Mouse (Mus musculus) activated CD4-positive, CD25-positive, alpha-beta regulatory T cell (primary cell): ENCODE results near the gene Jph4. TPM values are rescaled to one million over a fixed set of nuclear protein-coding genes. Genes with fewer than 3 reads are reported as not detected.

Experiments used
- polyA plus RNA-seq, 2 experiments: library from polyadenylated mRNA; unstranded; fragments of 100-300 nt; shearing (Covaris generic); gene quantifications; one replicate each; pipeline ENCODE4 v1.2.1; 2017

The Jph4 gene
- under 1 TPM in 1 of 2 experiments, not detected in 1; 0.32 TPM for polyA plus RNA-seq

GRCm38 (mm10) chr14:55116425-55117200 is at the start of gene Jph4:
Jph4 (minus strand) TSS chr14:55116935.

GRCm38 (mm10) chr14:55105836-55106809 is 10.6 kb downstream of the Jph4 start, which contains the start of gene Ap1g2:
Ap1g2 (minus strand) TSS chr14:55106593.

GRCm38 (mm10) chr14:55094704-55095231 is 22.0 kb downstream of the Jph4 start, which contains the start of gene Thtpa:
Thtpa (plus strand) TSS chr14:55094784.

GRCm38 (mm10) chr14:55092011-55092577 is 24.6 kb downstream of the Jph4 start, which contains the start of gene Zfhx2:
Zfhx2 (minus strand) TSS chr14:55092324.

Other genes with a start within 250 kb of the Jph4 start
- 10 to 100 TPM; 14.3 to 15.8 TPM for gene Homez, start 246.0 kb downstream of the Jph4 start, polyA plus RNA-seq
- gene Ppp1r3e, start 239.4 kb downstream of the Jph4 start, polyA plus RNA-seq, result 1 to 10 TPM in 1 of 2 experiments, under 1 TPM in 1; 0.54 to 1.5 TPM
- gene Bcl2l2, start 233.6 kb downstream of the Jph4 start, polyA plus RNA-seq, result under 1 TPM; 0.20 to 0.21 TPM
- gene Gm20521, start 233.5 kb downstream of the Jph4 start, polyA plus RNA-seq, result under 1 TPM in 1 of 2 experiments, not detected in 1; 0.30 TPM
- gene Pabpn1, start 224.4 kb downstream of the Jph4 start, polyA plus RNA-seq, result 100 to 1,000 TPM; 180 to 240 TPM
- 1 to 10 TPM; 3.1 to 7.2 TPM for gene Slc22a17, start 203.8 kb downstream of the Jph4 start, polyA plus RNA-seq
- not detected for gene Efs, start 190.8 kb downstream of the Jph4 start, polyA plus RNA-seq
- not detected for gene Il25, start 184.2 kb downstream of the Jph4 start, polyA plus RNA-seq
- gene Cmtm5, start 180.7 kb downstream of the Jph4 start, polyA plus RNA-seq, result under 1 TPM in 1 of 2 experiments, not detected in 1; 0.43 TPM
- gene Myh6, start 150.0 kb downstream of the Jph4 start, polyA plus RNA-seq, result under 1 TPM in 1 of 2 experiments, not detected in 1; 0.05 TPM
- gene Gm17428, start 140.0 kb downstream of the Jph4 start, polyA plus RNA-seq, result not detected
- gene Myh7, start 122.3 kb downstream of the Jph4 start, polyA plus RNA-seq, result under 1 TPM in 1 of 2 experiments, not detected in 1; 0.11 TPM
- 100 to 1,000 TPM; 108 to 134 TPM for gene Ngdn, start 101.5 kb downstream of the Jph4 start, polyA plus RNA-seq
- 1 to 10 TPM; 4.6 to 6.7 TPM for gene Zfhx2, start 24.6 kb downstream of the Jph4 start, polyA plus RNA-seq
- gene Thtpa, start 22.2 kb downstream of the Jph4 start, polyA plus RNA-seq, result 10 to 100 TPM in 1 of 2 experiments, 1 to 10 TPM in 1; 7.3 to 14.3 TPM
- 100 to 1,000 TPM; 102 to 150 TPM for gene Ap1g2, start 10.3 kb downstream of the Jph4 start, polyA plus RNA-seq
- gene Dhrs2, start 105.1 kb upstream of the Jph4 start, polyA plus RNA-seq, result not detected